Mouse (Mus musculus) liver, embryonic 16.5 days (tissue): ENCODE measurements at regions not wholly inside any gene's neighbourhood (a gene's known extent, or its start where the extent isn't known, plus 50 kb on each side); places are given as distances from the start of the nearest gene placed in this dataset.
A peak's percentile ranks its signal among the peaks of the same experiment; 100 is the strongest.

ENCODE experiments used
- ATAC-seq: fragments of 200-750 bp; cut with Nextera tagmentation; 2 replicates; pipeline ENCODE4 v1.8.0; 2017; ENCODE audit warnings: low read depth, mild to moderate bottlenecking, moderate number of reproducible peaks, moderate library complexity
- H3K27ac ChIP-seq: fragments of 300-500 bp; sonication (generic); 2 replicates; pipeline ENCODE4 v1.5.1; 2014; ENCODE audit warnings: mild to moderate bottlenecking, low read length
- H3K27me3 ChIP-seq: fragments of 300-500 bp; sonication (generic); 2 replicates; pipeline ENCODE4 v1.6.1; 2014; ENCODE audit warnings: low read depth, low read length, mixed read lengths; ENCODE audit not compliant: control insufficient read depth, insufficient read depth
- H3K36me3 ChIP-seq: fragments of 300-500 bp; sonication (generic); 2 replicates; pipeline ENCODE4 v1.6.1; 2014; ENCODE audit warnings: mild to moderate bottlenecking; ENCODE audit not compliant: control insufficient read depth, insufficient read depth
- H3K4me1 ChIP-seq: fragments of 300-500 bp; sonication (generic); 2 replicates; pipeline ENCODE4 v1.6.1; 2014; ENCODE audit warnings: low read depth, low read length, mixed read lengths; ENCODE audit not compliant: control insufficient read depth
- H3K4me2 ChIP-seq: fragments of 300-500 bp; sonication (generic); 2 replicates; pipeline ENCODE4 v1.6.1; 2014; ENCODE audit warnings: low read depth, low read length, mixed read lengths
- H3K4me3 ChIP-seq: fragments of 300-500 bp; sonication (generic); 2 replicates; pipeline ENCODE4 v1.5.1; 2014; ENCODE audit warnings: low read depth, mild to moderate bottlenecking, low read length
- H3K9ac ChIP-seq: fragments of 300-500 bp; sonication (generic); 2 replicates; pipeline ENCODE4 v1.6.1; 2014; ENCODE audit warnings: low read depth, low read length
- H3K9me3 ChIP-seq: fragments of 300-500 bp; sonication (generic); replicated peaks from 2 replicates; pipeline ENCODE4 v1.6.1; 2016; ENCODE audit warnings: low read length; ENCODE audit not compliant: control insufficient read depth
- WGBS: fragments of 180-500 bp; shearing (Covaris S2); extraction: QIAGEN DNeasy Blood & Tissue Kit; methylation state at CpG from one replicate; pipeline ENCODE4 v1.1.7; 2014; ENCODE audit not compliant: insufficient replicate concordance; 5-methylcytosine and 5-hydroxymethylcytosine counted together

DNA sequence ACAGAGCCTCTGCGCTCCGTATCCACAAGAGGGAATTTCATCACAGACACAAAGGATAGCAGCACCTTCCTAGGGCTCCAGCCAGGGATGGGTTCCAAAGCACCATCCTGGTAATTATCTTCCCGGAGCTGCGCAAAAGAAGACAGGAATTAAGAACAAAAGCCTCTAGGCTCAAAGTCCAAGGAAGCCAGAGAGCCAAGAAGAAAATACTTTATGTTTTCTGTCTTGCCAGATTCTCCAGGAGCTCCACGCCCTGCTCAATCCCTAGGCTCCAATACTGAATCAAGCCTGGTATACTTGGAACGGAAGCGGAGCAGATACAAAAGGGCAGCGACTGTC, 54.4 kb downstream of the Irf2bpl start:
- Histone ChIP-seq H3K4me1 (peaks cover 63% of the 10 kb centered on the region), H3K9me3 (no peaks in the 10 kb centered on the region), H3K27ac (no peak overlapping the region), H3K9ac (no peak overlapping the region), H3K4me3 (no peak overlapping the region), H3K4me2 (no peak overlapping the region), H3K27me3 (no peaks in the 10 kb centered on the region), H3K36me3 (no peaks in the 10 kb centered on the region)
- ATAC-seq: no peak
- 82% methylated on average over 8 of the region's 8 CpGs for WGBS

DNA sequence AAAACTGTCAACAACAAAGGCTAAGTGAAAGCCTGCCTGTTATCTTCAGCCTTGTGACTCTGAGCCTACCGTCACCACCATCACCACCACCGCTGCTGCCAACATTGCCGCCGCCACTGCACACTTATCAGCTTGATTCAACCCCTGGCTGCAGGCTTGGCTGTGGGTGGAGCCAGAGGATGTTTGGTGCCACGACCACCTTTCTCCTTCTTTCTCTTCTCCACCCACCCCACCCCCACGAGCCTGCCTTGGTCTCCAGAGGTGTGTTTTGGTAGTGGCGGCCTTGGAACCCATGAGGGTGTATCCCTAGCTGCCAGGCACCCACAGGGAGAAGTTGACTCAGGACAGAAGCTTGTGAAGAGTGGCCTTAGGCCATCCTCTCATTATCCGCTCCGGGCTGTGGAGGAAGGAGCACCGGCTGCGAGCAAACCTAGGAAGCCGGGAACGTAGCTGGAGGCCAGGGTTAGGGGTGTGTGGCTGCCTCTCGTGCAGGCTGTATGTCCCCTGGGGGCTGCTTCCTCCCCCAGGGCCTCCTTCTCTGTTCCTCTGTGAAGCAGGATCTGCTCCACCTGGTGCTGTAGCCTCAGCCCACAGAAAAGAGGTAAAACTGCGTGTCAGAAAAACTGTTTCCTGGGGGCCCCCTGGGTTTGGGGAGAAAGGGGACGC, 54.9 kb downstream of the Irf2bpl start:
- Histone ChIP-seq H3K4me1 (peaks cover 63% of the 10 kb centered on the region), H3K27ac (peak overlapping the region; percentile 24; the same call in 1 of the 2 replicates), H3K36me3 (no peaks in the 10 kb centered on the region), H3K9me3 (no peaks in the 10 kb centered on the region), H3K4me2 (peak overlapping the region; percentile 26; the same call in 1 of the 2 replicates), H3K9ac (no peak overlapping the region), H3K4me3 (no peak overlapping the region), H3K27me3 (no peaks in the 10 kb centered on the region)
- ATAC-seq: no peak
- 38% methylated on average over 16 of the region's 16 CpGs for WGBS

DNA sequence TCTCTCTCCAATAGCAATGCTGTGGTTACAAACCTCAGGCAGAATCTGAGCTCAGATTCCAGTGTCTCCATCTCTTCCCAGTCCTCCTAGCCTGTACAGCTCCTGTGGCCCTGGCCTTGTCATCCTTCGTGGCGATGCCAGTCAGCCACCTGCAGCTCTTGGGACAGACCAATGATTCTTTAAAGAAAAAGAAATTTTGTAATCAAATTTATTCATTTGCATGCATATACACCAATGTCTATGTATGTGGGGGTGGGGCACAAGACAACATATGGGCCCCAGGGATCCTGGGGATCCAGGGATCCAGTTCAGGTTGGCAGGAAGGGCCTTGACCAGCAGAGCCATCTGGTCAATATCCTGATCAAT, 57.4 kb downstream of the Irf2bpl start:
- Histone ChIP-seq H3K4me3 (no peak overlapping the region), H3K9ac (no peak overlapping the region), H3K36me3 (no peaks in the 10 kb centered on the region), H3K9me3 (no peaks in the 10 kb centered on the region), H3K4me2 (no peak overlapping the region), H3K27me3 (no peaks in the 10 kb centered on the region), H3K27ac (no peak overlapping the region), H3K4me1 (peaks cover 53% of the 10 kb centered on the region)
- ATAC-seq: no peak
- WGBS: 86% methylated on average over 2 of the region's 2 CpGs

GRCm38 (mm10) chr12:86826420-86827240, 58.0 kb downstream of the Irf2bpl start:
- Histone ChIP-seq H3K4me3 (no peak overlapping the region), H3K36me3 (no peaks in the 10 kb centered on the region), H3K4me1 (peaks cover 47% of the 10 kb centered on the region), H3K9me3 (no peaks in the 10 kb centered on the region), H3K27me3 (no peaks in the 10 kb centered on the region), H3K9ac (no peak overlapping the region), H3K27ac (no peak overlapping the region), H3K4me2 (no peak overlapping the region)
- no peak for ATAC-seq
- whole genome bisulfite sequencing: 57% methylated on average over 13 of the region's 13 CpGs

GRCm38 (mm10) chr12:86825584-86826419, 58.8 kb downstream of the Irf2bpl start:
- no peaks in the 10 kb centered on the region for H3K36me3 ChIP-seq
- peak overlapping the region; percentile 87 for H3K27ac ChIP-seq
- ATAC-seq: no peak
- peaks cover 46% of the 10 kb centered on the region for H3K4me1 ChIP-seq
- 50% methylated on average over 6 of the region's 6 CpGs for WGBS
- peak overlapping the region; percentile 51 for H3K9ac ChIP-seq
- no peak overlapping the region for H3K4me3 ChIP-seq
- no peaks in the 10 kb centered on the region for H3K9me3 ChIP-seq
- H3K27me3 ChIP-seq: no peaks in the 10 kb centered on the region
- H3K4me2 ChIP-seq: peak overlapping the region; percentile 79

DNA sequence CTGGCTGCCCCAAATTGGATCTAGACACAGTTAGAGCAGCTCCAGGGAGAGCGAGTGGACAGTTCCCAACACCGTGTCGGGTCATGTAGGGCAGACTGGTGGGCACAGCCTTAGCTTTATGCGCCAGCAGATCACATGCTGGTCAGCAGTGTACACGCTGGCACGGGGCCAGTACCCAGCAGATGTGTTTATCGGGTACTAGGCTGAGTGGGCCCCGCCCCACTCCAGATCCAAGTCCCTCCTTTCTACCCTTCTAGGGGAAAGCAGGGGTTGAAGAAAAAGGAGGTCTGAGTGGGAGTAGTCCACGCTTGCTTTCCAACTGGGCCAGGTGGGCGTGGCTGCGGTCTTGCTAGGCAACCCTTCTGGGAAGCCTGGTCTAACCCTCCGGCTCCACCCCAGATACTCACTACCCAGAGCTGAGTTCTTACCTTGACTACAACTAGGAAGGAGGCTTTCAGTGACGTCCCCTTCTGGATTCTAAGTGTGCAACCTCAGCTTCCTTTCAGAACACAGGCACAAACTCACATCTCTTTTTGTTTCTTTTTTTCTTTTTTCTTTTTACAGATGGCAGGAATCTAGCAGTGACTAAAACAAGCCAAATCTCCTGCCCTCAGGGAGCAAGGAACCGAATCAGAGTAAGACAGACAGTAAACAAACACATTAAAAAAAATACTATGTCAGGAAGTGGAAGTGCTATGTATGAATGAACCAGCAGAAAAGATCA, 59.6 kb downstream of the Irf2bpl start:
- H3K4me1 ChIP-seq: peaks cover 45% of the 10 kb centered on the region
- peak overlapping the region; percentile 51 for H3K9ac ChIP-seq
- H3K9me3 ChIP-seq: no peaks in the 10 kb centered on the region
- peak overlapping the region; percentile 79 for H3K4me2 ChIP-seq
- WGBS: 5% methylated on average over 14 of the region's 14 CpGs
- no peaks in the 10 kb centered on the region for H3K36me3 ChIP-seq
- no peaks in the 10 kb centered on the region for H3K27me3 ChIP-seq
- peak overlapping the region; percentile 6; the same call in 1 of the 2 replicates for H3K4me3 ChIP-seq
- peak; percentile 88 for ATAC-seq
- H3K27ac ChIP-seq: peak overlapping the region; percentile 87

DNA sequence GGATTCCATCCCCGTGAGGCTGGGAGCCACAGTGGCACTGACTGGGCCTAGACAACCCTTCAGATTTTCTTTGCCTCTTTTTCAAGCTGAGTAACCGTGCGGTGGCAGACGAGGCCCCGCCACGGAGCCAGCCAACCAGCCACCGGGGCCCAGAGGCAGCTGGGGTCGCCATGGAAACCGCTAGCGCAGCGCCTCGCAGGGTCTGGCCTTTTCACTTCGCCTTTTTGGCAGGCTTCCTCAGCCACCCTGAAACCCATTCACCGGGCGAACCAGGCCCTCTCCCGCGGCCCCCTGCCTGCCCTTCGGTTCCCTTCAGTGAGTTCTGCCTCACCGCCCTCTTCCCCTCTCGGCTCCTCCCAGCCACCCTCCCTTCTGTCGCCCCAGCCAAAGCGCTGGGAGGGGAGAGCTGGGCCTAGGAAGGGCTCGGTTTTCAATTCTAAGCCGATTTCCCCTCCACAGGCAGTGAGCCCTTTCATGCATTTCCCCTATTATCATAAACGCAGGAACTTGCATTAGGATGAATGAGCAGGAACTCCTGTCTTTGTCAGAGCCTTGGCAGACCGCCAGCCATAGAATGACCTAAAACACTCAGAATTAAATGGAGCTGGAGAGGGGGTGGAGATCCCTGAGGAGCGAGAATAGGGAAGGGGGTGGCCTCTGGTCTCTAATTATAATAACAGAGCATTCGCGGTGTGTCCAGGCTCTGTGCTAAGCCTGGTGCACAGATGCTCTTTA, 60.6 kb downstream of the Irf2bpl start:
- 2% methylated on average over 29 of the region's 29 CpGs for WGBS
- H3K4me3 ChIP-seq: peak overlapping the region; percentile 54
- peak overlapping the region; percentile 87 for H3K27ac ChIP-seq
- peak overlapping the region; percentile 46 for H3K9ac ChIP-seq
- no peaks in the 10 kb centered on the region for H3K27me3 ChIP-seq
- ATAC-seq: peak; percentile 59
- peak overlapping the region; percentile 79 for H3K4me2 ChIP-seq
- peaks cover 39% of the 10 kb centered on the region for H3K4me1 ChIP-seq
- no peaks in the 10 kb centered on the region for H3K9me3 ChIP-seq
- H3K36me3 ChIP-seq: no peaks in the 10 kb centered on the region

- peak overlapping the region; percentile 54 for H3K4me3 ChIP-seq
- peak overlapping the region; percentile 41 for H3K9ac ChIP-seq
- H3K36me3 ChIP-seq: no peaks in the 10 kb centered on the region
- H3K27ac ChIP-seq: peak overlapping the region; percentile 87
- peak overlapping the region; percentile 79 for H3K4me2 ChIP-seq
- H3K9me3 ChIP-seq: no peaks in the 10 kb centered on the region
- H3K27me3 ChIP-seq: no peaks in the 10 kb centered on the region
- peaks cover 41% of the 10 kb centered on the region for H3K4me1 ChIP-seq
- 65% methylated on average over 4 of the region's 4 CpGs for WGBS
- ATAC-seq: no peak
These were observed 61.1 kb downstream of the Irf2bpl start for GRCm38 (mm10) chr12:86823488-86823854.
